Mouse (Mus musculus) heart, adult 2 months (tissue): ENCODE measurements at regions not wholly inside any gene's neighbourhood (a gene's known extent, or its start where the extent isn't known, plus 50 kb on each side); places are given as distances from the start of the nearest gene placed in this dataset.

ENCODE experiments used
- CTCF ChIP-seq: fragments of 200-600 bp; IDR thresholded peaks from 2 replicates; pipeline ENCODE4 v1.8.1; 2022; ENCODE audit warnings: antibody characterized with exemption, mild to moderate bottlenecking, moderate library complexity
- EP300 ChIP-seq: fragments of 200-500 bp; IDR thresholded peaks from 2 replicates; pipeline ENCODE4 v1.6.1; 2011; ENCODE audit warnings: low read depth, low read length, control low read depth; ENCODE audit not compliant: insufficient read depth
- POLR2A ChIP-seq: fragments of 200-500 bp; IDR thresholded peaks from 2 replicates; pipeline ENCODE4 v1.6.1; 2011; ENCODE audit warnings: mild to moderate bottlenecking, low read depth, low read length, control low read depth; ENCODE audit not compliant: insufficient read depth

GRCm38 (mm10) chr15:5579559-5579958 is 335.6 kb upstream of the Ptger4 start:
- no peak for TF ChIP-seq EP300
- no peak for TF ChIP-seq POLR2A
- TF ChIP-seq CTCF, result no peak
